Mouse (Mus musculus) cerebellum, adult (tissue): ENCODE measurements around the gene Ptpa.

ENCODE experiments used
- ATAC-seq: cut with Nextera tagmentation; 2 replicates; pipeline ENCODE4 v1.9.2; 2017; ENCODE audit warnings: mild to moderate bottlenecking, moderate library complexity, mixed read lengths; ENCODE audit not compliant: insufficient number of reproducible peaks, low FRiP score, low TSS enrichment

Ptpa gene

GRCm38 (mm10) chr2:30454587-30454986, 38.7 kb downstream of the Ptpa start:
- ATAC-seq: no peak

GRCm38 (mm10) chr2:30456104-30456980, 40.5 kb downstream of the Ptpa start:
- ATAC-seq: no peak

GRCm38 (mm10) chr2:30458349-30458748, 42.5 kb downstream of the Ptpa start:
- ATAC-seq: no peak

GRCm38 (mm10) chr2:30459241-30459640, 43.4 kb downstream of the Ptpa start:
- ATAC-seq: no peak

GRCm38 (mm10) chr2:30463341-30463761, 47.5 kb downstream of the Ptpa start:
- no peak for ATAC-seq

GRCm38 (mm10) chr2:30463904-30464330, 48.1 kb downstream of the Ptpa start:
- peak; percentile 97 for ATAC-seq

- ATAC-seq: no peak
Observed at GRCm38 (mm10) chr2:30464411-30464810, 48.6 kb downstream of the Ptpa start.

DNA sequence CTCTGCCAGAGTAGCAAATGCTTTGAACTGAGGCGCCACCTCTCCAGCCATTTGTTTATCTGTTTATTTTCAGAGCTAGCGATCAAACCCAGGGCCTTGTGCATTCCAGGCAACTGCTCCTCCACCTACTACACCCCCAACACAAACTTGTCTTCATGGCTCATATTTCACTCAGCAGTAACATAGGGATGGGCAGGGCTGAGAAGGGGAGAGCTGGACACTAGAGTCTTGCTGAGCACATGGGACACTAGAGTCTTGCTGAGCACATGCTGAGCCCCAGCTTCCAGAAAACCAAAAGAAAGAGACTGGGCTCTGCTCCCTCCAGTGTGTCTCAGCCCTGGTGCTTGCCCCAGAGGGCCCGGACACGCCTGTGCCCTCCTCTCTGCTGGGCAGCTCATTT, 50.9 kb downstream of the Ptpa start:
- ATAC-seq: no peak

DNA sequence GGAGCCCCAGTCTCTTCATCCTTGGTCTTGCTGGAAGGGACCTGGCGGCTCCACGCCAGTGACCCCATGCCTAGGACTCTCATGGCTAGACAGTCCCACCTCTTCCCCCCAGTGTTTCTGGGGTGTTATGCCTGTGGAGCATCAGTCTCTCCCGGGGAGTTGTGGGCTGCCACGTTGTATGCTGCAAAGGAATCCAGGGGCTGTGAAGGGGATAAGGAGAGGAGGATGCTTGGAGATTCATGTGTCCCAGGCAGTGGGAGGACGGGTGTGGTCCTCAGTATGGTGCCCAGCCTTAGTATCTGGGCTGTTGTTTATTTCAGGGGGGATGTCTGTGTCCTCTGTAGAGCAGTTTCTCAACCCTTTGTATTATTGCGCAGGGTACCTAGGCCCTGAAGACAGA, 53.2 kb downstream of the Ptpa start:
- ATAC-seq: no peak

GRCm38 (mm10) chr2:30469796-30470142, 53.9 kb downstream of the Ptpa start:
- 0 out of 2 replicates have a peak, but pooled peaks have one; percentile 27 for ATAC-seq

DNA sequence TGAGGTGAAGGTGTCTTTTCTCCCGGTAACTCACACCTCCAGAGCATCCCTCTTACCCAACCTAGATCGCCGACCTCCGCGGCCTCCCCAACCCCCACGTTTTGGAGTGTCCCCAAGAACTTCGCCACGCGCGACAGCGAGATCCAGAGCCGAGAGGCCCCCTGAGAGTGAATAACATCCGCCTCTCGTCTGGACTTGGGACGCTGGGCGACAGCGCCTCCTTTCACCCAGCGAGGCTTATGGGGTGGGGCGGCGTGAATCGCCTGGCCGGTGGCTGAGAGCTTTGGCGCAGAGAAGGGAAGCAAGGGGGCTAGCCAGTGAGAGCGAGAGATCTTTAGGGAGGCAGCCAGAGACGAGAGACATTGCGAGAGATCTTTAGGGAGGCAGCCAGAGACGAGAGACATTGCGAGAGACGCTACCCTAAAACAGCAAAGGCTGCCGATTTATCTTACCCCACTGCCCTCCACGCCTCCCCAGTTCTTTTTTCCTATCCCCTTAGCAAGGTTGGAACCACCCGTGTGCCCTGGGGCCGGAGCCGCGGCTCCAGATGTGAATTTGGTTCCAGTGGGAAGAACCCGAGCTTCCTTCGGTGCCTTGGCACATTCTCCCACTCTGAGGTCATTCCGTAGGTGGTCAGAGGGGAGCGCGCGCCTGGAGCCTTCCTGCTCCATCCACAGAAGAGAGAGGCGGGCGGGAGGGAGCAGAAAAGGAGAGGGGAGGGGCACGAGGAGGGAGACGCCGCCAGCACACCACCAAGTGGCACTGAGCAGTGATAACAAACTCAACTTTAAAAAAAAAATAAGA, 54.5 kb downstream of the Ptpa start:
- no peak for ATAC-seq

DNA sequence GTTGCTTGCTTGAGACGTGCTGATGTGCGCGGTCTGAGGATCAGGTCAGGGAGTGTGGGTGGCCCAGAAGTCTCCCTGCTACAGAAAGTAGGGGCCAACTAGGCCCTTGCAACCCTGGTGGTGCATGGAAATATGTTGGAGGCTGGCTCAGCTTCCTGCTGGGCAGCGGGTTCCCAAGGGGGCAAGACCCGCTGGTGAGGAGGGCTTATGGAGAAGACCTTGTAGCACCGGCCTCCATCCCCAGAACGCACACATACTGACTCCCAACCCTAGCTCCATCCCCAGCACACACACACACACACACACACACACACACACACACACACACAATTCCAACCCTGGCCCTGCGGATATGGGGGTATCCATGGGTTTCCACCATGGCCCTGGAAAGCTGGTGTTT, 55.2 kb downstream of the Ptpa start:
- ATAC-seq: no peak

GRCm38 (mm10) chr2:30471795-30472720, 56.2 kb downstream of the Ptpa start:
- ATAC-seq: no peak

GRCm38 (mm10) chr2:30472731-30473351, 57.0 kb downstream of the Ptpa start:
- ATAC-seq: no peak

GRCm38 (mm10) chr2:30473431-30474031, 57.7 kb downstream of the Ptpa start:
- ATAC-seq: no peak

DNA sequence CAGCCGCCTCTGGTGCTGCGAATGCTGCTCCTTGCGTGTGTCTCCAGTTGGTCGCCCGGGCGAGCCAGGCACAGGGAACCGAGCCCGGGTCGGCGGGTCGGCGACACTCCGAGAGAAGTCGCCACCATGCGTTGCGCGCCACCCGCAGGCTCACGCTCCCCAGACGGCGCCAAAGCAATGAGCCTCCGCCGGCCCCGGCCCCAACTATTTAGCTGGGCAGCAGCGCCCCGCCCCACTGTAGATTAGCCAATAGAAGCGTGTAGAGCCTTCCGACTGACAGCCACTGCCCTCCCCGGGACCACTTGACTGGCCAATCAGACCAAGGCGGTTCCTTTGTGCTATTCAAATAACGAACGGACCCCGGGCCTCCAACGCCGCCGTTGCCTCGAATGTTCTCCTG, 58.2 kb downstream of the Ptpa start, which contains the start of gene Ier5l:
TSS of gene Ier5l (minus strand) at position 181 of the 400 bp plus-strand sequence.
- ATAC-seq: 0 out of 2 replicates have a peak, but pooled peaks have one; percentile 42

GRCm38 (mm10) chr2:30474776-30475175, 58.9 kb downstream of the Ptpa start:
- ATAC-seq: no peak

DNA sequence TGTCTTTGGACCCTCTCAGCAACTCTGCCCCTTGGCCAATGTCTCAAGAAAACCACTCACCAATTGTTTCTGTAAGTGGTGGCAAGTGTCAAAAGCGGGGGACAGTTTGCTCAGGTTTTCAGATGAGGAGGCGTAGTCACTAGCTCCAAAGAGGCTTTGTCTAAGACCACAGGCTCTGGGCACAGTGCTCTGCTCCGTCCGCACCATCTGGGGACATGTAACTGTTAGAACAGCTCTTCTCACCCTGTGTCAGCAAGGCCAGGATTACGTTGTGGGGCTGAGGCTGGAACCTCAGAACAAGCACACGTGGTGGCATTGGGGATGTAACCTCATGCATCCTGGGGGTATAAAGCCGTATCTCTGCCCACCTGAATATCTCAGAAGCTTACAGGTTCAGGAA, 59.6 kb downstream of the Ptpa start:
- no peak for ATAC-seq

GRCm38 (mm10) chr2:30476241-30476640, 60.4 kb downstream of the Ptpa start:
- ATAC-seq: no peak
